Mouse (Mus musculus) hindbrain, embryonic 10.5 days (tissue): ENCODE data around the gene Syt1. TPM values are rescaled to one million over a fixed set of nuclear protein-coding genes. Genes with fewer than 3 reads are reported as not detected.

Experiments used
- DNase-seq: peaks from one replicate; pipeline ENCODE4 v3.0.0-alpha.2; 2017; ENCODE audit warnings: low spot score
- H3K27ac ChIP-seq: fragments of 300-500 bp; sonication (generic); 2 replicates; pipeline ENCODE4 v1.5.1; 2016; ENCODE audit warnings: mild to moderate bottlenecking, moderate library complexity
- H3K27me3 ChIP-seq: fragments of 300-500 bp; sonication (generic); 2 replicates; pipeline ENCODE4 v1.6.1; 2016; ENCODE audit warnings: mild to moderate bottlenecking; ENCODE audit not compliant: poor library complexity, insufficient read depth, severe bottlenecking
- H3K36me3 ChIP-seq: fragments of 300-500 bp; sonication (generic); 2 replicates; pipeline ENCODE4 v1.6.1; 2016; ENCODE audit warnings: mild to moderate bottlenecking, moderate library complexity
- H3K4me1 ChIP-seq: fragments of 300-500 bp; sonication (generic); replicated peaks from 2 replicates; pipeline ENCODE4 v1.6.1; 2016; ENCODE audit warnings: mild to moderate bottlenecking
- H3K4me3 ChIP-seq: fragments of 300-500 bp; sonication (generic); 2 replicates; pipeline ENCODE4 v1.5.1; 2016; ENCODE audit warnings: mild to moderate bottlenecking, moderate library complexity
- H3K9me3 ChIP-seq: fragments of 300-500 bp; sonication (generic); 2 replicates; pipeline ENCODE4 v1.6.1; 2016; ENCODE audit warnings: mild to moderate bottlenecking, moderate library complexity
- WGBS: fragments of 180-500 bp; shearing (Covaris S2); methylation state at CpG from one replicate; pipeline ENCODE4 v1.1.7; 2016; 5-methylcytosine and 5-hydroxymethylcytosine counted together
- polyA plus RNA-seq: library from polyadenylated mRNA; unstranded; fragments of >200 nt; fragmentation: Nextera tagmentation; extraction: Ambion mirVana; gene quantifications from 2 replicates; pipeline ENCODE4 v1.2.1, GENCODE M21; 2016

Syt1 gene
- polyA plus RNA-seq, 1 experiment from 2014 or later = 13.6 TPM

GRCm38 (mm10) chr10:108577611-108578010, 433.2 kb downstream of the Syt1 start:
- Histone ChIP-seq H3K27ac (no peak overlapping the region), H3K36me3 (no peaks in the 10 kb centered on the region), H3K4me1 (peaks cover 10% of the 10 kb centered on the region), H3K4me3 (no peak overlapping the region), H3K9me3 (no peaks in the 10 kb centered on the region), H3K27me3 (no peaks in the 10 kb centered on the region)
- no peak for DNase-seq

GRCm38 (mm10) chr10:108572764-108573163, 438.0 kb downstream of the Syt1 start:
- H3K36me3 ChIP-seq = no peaks in the 10 kb centered on the region
- no peak for DNase-seq
- H3K27me3 ChIP-seq = no peaks in the 10 kb centered on the region
- no peak overlapping the region for H3K4me3 ChIP-seq
- no peaks in the 10 kb centered on the region for H3K9me3 ChIP-seq
- H3K4me1 ChIP-seq = peaks cover 27% of the 10 kb centered on the region
- H3K27ac ChIP-seq = no peak overlapping the region
- WGBS = 80% methylated on average over 4 of the region's 4 CpGs

GRCm38 (mm10) chr10:108571104-108571503, 439.7 kb downstream of the Syt1 start:
- Histone ChIP-seq H3K9me3 (no peaks in the 10 kb centered on the region), H3K27me3 (no peaks in the 10 kb centered on the region), H3K27ac (no peak overlapping the region), H3K36me3 (no peaks in the 10 kb centered on the region), H3K4me1 (peaks cover 27% of the 10 kb centered on the region), H3K4me3 (no peak overlapping the region)
- 58% methylated on average over 5 of the region's 5 CpGs for WGBS
- no peak for DNase-seq

GRCm38 (mm10) chr10:108569568-108570139, 441.1 kb downstream of the Syt1 start:
- WGBS = 72% methylated on average over 6 of the region's 6 CpGs
- H3K4me3 ChIP-seq = no peak overlapping the region

GRCm38 (mm10) chr10:108568925-108569324, 441.9 kb downstream of the Syt1 start:
- H3K4me3 ChIP-seq = no peak overlapping the region
- no peaks in the 10 kb centered on the region for H3K9me3 ChIP-seq
- no peak for DNase-seq
- H3K27ac ChIP-seq = no peak overlapping the region
- 66% methylated on average over 6 of the region's 6 CpGs for WGBS
- no peaks in the 10 kb centered on the region for H3K36me3 ChIP-seq
- H3K27me3 ChIP-seq = no peaks in the 10 kb centered on the region
- H3K4me1 ChIP-seq = peaks cover 27% of the 10 kb centered on the region

More at GRCm38 (mm10) chr10:108569568-108570139, 441.1 kb downstream of the Syt1 start:
- Histone ChIP-seq H3K27me3 (no peaks in the 10 kb centered on the region), H3K36me3 (no peaks in the 10 kb centered on the region), H3K9me3 (no peaks in the 10 kb centered on the region), H3K4me1 (peaks cover 27% of the 10 kb centered on the region), H3K27ac (no peak overlapping the region)
- no peak for DNase-seq

- Histone ChIP-seq H3K27ac (no peak overlapping the region), H3K4me1 (peaks cover 24% of the 10 kb centered on the region), H3K4me3 (no peak overlapping the region), H3K9me3 (no peaks in the 10 kb centered on the region), H3K27me3 (no peaks in the 10 kb centered on the region), H3K36me3 (no peaks in the 10 kb centered on the region)
- 13% methylated on average over 8 of the region's 8 CpGs for WGBS
- peak; percentile 41 for DNase-seq
Measured at GRCm38 (mm10) chr10:108568136-108568535, 442.6 kb downstream of the Syt1 start.

GRCm38 (mm10) chr10:108567456-108567855, 443.3 kb downstream of the Syt1 start:
- Histone ChIP-seq H3K27me3 (no peaks in the 10 kb centered on the region), H3K4me1 (peaks cover 24% of the 10 kb centered on the region), H3K4me3 (no peak overlapping the region), H3K27ac (no peak overlapping the region), H3K36me3 (no peaks in the 10 kb centered on the region), H3K9me3 (no peaks in the 10 kb centered on the region)
- DNase-seq = no peak
- 92% methylated on average over 6 of the region's 6 CpGs for WGBS

- DNase-seq = no peak
- Histone ChIP-seq H3K4me1 (no peaks in the 10 kb centered on the region; the same call in 1 of the 2 replicates), H3K4me3 (no peak overlapping the region), H3K9me3 (no peaks in the 10 kb centered on the region), H3K27ac (peak overlapping the region; percentile 4; the same call in 1 of the 2 replicates), H3K36me3 (no peaks in the 10 kb centered on the region), H3K27me3 (no peaks in the 10 kb centered on the region)
- WGBS = 86% methylated on average over 2 of the region's 2 CpGs
Measured at GRCm38 (mm10) chr10:108559607-108559908, 451.2 kb downstream of the Syt1 start.

GRCm38 (mm10) chr10:108558812-108559606, 451.8 kb downstream of the Syt1 start:
- DNase-seq = no peak
- WGBS = 84% methylated on average over 19 of the region's 19 CpGs
- no peaks in the 10 kb centered on the region for H3K27me3 ChIP-seq
- H3K4me1 ChIP-seq = no peaks in the 10 kb centered on the region; the same call in 1 of the 2 replicates
- no peak overlapping the region for H3K4me3 ChIP-seq
- H3K9me3 ChIP-seq = no peaks in the 10 kb centered on the region
- H3K27ac ChIP-seq = no peak overlapping the region
- H3K36me3 ChIP-seq = no peaks in the 10 kb centered on the region

GRCm38 (mm10) chr10:108552544-108552943, 458.2 kb downstream of the Syt1 start:
- Histone ChIP-seq H3K4me3 (no peak overlapping the region), H3K4me1 (no peaks in the 10 kb centered on the region), H3K36me3 (no peaks in the 10 kb centered on the region), H3K27ac (no peak overlapping the region), H3K9me3 (no peaks in the 10 kb centered on the region), H3K27me3 (no peaks in the 10 kb centered on the region)
- DNase-seq = no peak
- WGBS = 92% methylated on average over 6 of the region's 6 CpGs

GRCm38 (mm10) chr10:108545715-108546114, 465.1 kb downstream of the Syt1 start:
- Histone ChIP-seq H3K27ac (no peak overlapping the region), H3K36me3 (no peaks in the 10 kb centered on the region), H3K4me3 (no peak overlapping the region), H3K27me3 (no peaks in the 10 kb centered on the region), H3K9me3 (no peaks in the 10 kb centered on the region), H3K4me1 (no peaks in the 10 kb centered on the region)
- 91% methylated on average over 3 of the region's 3 CpGs for WGBS
- DNase-seq = no peak

GRCm38 (mm10) chr10:108541555-108541954, 469.2 kb downstream of the Syt1 start:
- Histone ChIP-seq H3K9me3 (no peaks in the 10 kb centered on the region), H3K27me3 (no peaks in the 10 kb centered on the region), H3K36me3 (no peaks in the 10 kb centered on the region), H3K27ac (no peak overlapping the region), H3K4me1 (no peaks in the 10 kb centered on the region), H3K4me3 (no peak overlapping the region)
- DNase-seq = no peak
- 83% methylated on average over 9 of the region's 9 CpGs for WGBS

- no peaks in the 10 kb centered on the region for H3K4me1 ChIP-seq
- no peaks in the 10 kb centered on the region for H3K9me3 ChIP-seq
- no peak overlapping the region for H3K4me3 ChIP-seq
- H3K27ac ChIP-seq = no peak overlapping the region
- 91% methylated on average over 3 of the region's 3 CpGs for WGBS
- no peaks in the 10 kb centered on the region for H3K27me3 ChIP-seq
- no peak for DNase-seq
- no peaks in the 10 kb centered on the region for H3K36me3 ChIP-seq
Measured at GRCm38 (mm10) chr10:108538546-108538945, 472.2 kb downstream of the Syt1 start.
